Mouse (Mus musculus): ENCODE measurements around the gene 2900026A02Rik.
"Not testable (repeated sequence)": the region's sequence is repeated elsewhere in the genome, so short reads cannot be mapped to it uniquely, and the experiment has no call there.

2900026A02Rik gene

DNA sequence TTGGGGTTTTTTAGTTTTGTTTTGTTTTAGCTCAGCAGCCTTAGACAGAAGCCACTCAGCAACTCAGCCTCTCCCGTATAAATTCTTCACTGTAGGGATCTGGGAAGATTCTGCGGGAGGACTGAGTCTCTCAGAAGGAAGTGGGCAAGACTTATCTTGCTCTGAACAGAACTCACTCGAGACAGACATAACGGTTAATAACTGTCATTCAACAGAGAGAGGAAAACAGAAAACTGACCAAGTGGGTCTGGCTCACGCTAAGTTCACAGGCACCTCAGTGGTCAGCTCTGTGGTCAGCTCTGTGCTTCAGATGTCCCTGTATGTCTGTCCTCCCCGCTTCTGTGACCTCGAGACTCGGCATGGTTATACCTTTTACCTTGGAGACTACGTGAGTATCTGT, 101.7 kb downstream of the 2900026A02Rik start:
- no peak for DNase-seq

DNA sequence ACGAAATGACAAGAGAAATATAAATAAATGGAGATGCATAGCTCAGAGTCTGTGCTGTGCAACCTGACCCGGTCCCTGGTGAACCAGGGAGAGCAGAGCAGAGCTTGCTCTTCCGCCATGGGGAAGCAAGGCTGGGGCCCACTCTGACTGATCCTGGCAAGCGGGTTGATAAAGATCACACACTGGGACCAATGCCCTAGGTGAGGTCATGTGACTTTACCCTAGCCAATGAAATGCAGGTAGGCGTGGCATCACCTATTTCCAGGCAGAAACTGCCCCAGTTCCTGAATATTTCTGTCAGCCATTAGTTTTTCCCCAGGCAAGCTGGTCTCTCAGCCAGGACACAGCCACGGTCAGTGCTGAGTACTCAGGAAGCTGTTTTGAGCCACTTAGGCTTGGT, 102.3 kb downstream of the 2900026A02Rik start:
- DNase-seq, result no peak

DNA sequence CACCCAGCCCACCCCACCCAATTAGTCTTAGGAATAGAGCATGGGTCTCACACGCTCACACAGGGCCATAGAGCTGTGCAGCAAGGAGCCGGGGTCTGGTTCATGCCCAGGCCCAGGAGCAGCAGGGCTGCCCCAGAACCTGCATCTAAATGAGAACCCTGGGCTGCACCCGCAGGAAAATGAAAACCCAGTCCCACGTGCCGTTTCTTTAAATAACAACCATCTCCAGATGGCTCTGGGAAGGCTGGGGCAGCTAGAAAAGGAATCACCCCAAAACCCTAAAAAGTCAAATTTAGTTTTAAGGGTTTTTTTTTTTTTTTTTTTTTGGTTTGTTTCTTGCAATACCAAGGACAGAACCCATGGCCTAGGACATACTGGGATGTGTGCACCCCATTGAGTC, 103.7 kb downstream of the 2900026A02Rik start:
- no peak for DNase-seq

DNA sequence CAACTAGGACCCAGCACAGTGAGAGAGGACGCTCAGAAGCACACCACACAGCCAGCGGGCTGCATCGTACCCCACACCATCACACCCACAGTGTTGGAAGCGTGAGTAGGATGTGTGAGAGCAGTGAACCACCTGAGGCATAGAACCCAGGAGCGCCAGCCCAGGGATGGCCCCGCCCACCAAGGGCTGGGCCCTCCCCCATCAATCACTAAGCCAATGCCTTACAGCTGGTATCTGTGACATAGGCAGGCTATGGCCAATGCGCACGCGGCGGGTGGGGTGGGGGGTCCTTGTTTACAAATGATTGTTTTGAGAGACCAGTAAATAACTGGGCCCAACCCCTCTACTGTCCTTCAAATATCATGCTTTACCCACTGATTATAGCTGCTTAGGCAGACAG, 105.1 kb downstream of the 2900026A02Rik start:
- DNase-seq, result no peak

DNA sequence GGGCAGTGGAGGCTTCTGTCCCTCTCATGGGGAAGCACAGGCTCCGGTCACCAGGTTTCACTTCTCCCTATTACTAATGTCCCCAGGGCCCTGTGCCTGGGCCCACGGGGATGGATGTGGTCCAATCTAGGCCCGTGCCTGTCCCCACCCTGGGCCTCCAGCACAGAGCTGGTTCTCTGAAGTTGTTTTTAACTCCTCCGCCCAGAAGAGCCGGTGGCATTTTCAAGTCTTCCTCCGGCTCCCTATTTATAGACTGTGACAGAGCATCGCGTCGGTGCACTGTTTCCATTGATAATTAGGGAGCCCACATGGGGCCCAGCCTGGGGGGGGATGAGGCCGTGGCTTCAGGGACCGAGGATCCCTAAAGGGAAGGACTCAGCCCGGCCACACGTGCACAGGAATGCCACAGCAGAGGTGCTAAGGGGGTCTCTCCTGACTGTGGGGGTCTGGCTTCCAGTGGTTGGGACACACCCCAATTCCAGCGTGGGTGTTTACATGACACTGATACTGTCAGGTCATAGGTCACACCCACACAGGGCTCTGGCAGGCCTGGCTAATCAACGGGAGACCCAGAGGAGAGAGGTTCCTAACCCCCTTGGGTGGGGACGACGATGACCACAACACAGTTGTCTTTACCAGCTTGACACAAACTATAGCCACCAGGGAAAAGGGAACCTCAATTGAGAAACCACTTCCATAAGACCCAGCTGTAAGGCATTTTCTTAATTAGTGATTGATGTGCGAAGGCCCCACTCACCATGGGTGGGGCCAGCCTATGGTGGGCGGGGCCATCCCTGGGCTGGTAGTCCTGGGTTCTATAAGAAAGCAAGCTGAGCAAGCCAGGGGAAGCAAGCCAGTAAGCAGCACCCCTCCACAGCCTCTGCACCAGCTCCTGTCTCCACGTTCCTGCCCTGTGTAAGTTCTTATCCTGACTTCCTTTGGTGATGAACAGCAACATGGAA, 106.5 kb downstream of the 2900026A02Rik start:
- DNase-seq, result no peak

DNA sequence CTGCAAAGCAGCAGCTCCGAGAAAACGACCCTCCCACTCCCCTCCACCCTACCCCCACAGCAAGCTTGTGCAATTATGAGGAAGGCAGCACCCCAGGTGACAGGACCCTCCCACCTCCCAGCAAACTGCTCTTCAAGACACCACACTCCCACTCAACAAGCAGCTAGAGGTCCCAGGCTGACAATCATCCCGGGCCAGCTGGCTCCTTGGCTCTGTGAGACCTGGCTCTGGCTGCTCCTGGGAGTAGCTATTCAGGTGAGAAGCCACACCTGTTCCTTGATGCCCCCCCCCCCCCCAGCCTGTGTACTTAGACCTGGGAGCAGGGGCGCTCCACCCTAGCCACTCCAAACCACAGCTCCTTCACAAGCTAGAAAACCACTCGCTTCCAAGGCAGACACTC, 107.9 kb downstream of the 2900026A02Rik start:
- DNase-seq, result no peak

DNA sequence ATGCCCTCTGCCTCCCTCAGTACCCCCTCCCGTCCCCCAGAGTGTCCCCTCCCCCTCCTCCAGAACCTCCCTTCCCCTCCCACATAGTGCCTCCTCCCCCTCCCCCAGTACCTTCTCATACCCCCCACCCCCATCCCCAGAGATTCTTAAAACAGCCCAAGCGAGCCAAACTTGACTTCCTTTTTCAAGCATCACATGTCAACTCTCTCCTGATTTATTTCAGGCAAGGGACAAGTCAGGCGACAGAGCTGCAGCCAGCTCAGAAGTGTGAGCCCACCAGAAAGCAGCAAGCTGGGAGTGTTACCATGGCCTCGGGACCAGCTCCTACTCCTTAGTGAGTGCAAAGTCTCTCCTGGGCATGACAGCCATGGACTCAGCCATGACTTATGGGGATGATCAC, 109.7 kb downstream of the 2900026A02Rik start:
- DNase-seq, result no peak

DNA sequence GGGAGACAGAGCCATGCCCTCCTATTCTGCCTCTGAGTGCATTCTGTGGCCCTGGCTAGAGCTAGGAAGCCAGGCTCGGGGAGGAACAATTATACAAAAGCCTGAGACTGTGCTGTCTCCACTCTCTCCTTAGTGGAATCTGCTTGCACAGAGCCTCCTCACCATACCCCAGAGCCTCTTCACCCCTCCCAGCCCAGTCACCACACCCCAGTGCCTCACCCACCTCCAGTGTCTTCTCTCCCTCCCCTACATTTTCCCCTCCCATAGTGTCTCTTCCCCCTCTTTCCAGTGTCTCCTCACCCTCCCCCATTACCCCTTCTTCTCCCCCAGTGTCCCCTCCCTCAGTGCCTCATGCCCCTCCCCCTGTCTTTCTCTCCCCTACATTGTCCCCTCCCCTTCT, 110.1 kb downstream of the 2900026A02Rik start:
- no peak for DNase-seq

DNA sequence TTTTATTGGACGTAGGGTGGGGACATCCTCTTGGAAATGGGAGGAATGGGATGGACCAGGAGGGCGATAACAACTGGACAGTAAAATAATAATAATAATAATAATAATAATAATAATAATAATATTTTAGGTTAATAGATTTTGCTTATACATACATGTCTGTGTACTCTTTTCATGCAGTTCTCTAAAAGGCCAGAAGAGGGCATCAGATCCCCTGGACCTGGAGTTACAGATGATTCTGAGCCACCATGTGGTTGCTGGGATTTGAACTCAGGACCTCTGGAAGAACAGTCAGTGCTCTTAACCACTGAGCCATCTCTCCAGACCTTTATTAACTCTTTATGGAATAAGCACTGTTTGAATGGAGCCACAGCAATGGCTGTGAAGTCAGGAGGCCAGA, 111.4 kb downstream of the 2900026A02Rik start:
- DNase-seq, result not testable (repeated sequence)

DNA sequence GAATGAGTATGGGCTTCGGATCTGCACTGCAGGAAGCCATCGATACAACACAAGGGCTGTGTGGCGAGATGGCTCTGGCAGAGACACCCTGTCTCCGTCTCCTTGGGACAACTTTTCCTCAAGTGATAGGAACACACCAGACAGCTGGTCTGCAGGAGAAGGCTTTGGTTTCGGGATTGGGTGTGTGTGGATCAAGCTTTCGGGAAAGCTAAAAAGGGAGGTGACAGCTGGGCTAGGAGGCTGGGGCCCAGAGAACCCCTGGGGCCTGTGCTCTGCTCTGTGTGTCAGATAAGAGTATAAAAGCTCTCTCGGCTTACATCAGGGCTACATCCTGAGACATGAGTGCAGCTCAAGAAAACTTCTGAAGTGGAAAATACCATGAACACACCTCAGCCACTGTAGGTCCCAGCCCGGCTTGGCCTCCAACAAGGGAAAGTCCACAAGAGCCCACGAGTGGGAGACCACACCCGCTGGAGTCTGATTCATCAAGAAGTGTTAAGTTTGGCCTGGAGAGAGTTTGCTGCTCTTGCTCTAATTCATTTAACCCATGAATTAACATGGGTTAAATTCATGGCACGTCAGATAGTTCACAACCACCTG, 112.8 kb downstream of the 2900026A02Rik start:
- DNase-seq, result no peak

DNA sequence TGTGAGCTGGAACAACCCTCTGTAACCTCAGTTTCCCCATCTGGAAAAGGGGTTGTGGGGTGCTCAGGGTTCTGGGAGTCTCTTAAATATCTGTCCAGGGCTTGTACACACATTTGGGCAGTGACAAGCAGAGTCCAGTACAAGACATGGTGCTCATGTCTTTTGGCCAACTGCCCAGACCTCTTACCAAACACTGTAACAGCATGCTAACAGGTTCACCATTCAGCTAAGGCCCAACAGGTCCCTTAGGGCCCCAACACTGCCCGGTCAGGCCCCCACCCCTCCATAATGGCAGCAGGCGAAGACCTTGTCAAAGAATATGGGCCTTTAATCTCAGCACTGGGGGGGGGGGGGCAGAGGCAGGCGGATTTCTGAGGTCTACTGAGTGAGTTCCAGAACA, 113.3 kb downstream of the 2900026A02Rik start:
- DNase-seq, result no peak

DNA sequence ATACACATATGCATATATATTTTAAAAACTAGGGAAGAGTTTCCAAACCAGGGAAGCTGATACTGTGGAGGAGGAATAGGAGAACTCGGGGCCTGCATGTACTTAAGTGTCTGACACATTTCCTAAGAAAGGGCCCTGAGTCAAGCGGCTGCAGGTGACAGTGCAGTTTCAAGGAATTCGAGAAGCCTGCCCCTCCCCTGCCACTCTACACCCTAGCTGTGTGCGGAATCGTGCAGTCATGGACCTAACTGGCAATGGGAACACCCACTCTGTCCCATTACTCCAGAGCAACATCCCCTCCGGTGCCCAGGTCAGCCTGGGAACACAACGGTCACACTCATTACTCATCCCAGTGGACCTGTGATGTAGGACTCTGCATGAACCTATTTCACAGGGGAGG, 114.4 kb downstream of the 2900026A02Rik start:
- no peak for DNase-seq

DNA sequence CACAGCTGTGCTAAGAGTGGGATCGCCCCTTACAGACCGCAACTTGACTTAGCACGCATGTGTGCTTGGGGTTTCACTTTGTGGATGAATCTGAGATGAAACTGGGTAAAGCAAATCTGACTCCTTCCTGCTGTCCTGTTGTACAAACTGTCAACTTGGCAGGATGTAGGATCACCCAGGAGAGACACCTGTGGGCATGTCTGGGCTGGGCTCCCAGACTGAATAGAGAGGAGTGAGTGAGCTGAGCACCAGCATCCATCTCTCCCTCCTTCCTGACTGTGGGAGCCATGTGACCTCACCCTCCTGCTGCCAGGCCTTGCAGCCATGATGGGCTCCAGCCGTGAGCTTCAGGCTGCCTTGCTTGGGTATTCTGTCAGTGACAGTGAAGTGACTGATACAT, 115.6 kb downstream of the 2900026A02Rik start:
- DNase-seq, result no peak

DNA sequence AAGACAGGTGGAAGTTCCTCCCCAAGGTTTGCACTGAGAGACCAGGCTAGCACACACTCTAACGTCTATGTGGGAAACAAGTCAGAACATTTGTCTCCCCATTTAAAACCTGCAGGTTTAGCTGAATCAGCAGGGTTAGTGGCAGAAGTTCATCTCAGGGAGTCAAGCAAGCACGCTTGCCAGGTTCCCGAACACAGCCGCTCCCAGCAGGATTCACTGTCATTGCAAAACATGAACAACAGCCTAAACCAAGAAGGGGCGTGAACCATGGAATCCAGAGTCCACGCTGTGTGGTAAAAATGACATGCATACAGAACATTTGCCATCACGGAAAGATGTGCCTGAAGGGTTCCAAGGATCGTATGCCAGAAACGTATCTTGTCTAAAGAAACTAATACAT, 116.0 kb downstream of the 2900026A02Rik start:
- DNase-seq, result no peak

DNA sequence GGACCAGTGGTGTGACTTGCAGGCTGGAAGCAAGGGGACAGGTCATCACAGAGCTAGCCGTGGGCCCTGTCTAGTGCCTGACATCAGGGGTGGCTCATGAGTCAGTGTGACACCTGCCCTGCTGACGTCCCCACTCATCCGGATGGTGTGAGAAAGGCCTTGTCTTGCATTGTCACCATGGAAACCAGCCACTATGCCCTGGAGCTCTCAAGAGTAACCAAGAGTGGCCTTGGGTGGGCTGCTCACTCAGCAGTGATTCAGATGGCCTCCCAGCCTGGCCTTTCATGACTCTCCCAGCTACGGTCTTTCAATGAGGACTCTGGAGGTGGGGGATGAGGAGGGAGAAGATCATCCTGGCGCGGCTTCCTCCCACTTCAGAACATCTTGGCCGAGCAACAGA, 118.6 kb downstream of the 2900026A02Rik start:
- DNase-seq, result no peak

DNA sequence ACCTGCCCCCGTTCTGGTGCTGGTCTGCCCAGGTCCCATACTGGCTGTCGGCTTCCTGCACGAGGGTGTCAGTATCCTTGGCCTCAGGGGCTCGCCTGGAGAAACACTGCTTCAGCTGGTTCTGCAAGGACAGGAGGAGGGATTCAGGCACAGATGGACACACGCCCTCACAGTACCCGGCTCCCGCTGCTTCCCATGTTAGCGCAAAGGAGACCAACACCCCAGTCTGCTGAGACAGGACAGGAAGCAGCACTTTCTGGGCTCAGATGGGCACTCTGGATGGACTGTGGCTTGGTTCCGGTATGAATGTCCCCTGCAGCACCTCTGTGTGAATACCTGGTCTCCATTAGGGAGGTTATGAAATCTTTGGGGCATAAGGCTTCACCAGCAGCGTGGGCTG, 119.6 kb downstream of the 2900026A02Rik start:
- no peak for DNase-seq

DNA sequence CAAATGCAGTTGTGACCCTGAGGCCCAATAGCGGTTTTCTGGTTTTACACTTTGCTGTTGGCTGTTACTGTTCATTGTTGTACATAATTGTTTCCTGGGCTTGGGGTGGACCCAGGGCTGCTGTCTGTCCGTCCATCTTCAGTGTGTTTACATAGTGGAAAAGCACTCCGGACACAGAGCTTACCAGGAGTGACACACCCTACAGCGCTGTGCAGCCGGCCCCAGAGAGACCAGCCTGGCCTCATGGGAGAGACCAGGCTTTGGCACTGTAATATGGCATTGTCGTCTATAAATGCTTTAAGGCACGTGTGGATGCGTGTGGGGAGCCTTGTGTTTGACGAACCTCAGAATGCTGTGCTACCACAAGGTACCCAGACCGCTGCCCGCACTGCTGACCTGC, 120.6 kb downstream of the 2900026A02Rik start:
- DNase-seq, result no peak

DNA sequence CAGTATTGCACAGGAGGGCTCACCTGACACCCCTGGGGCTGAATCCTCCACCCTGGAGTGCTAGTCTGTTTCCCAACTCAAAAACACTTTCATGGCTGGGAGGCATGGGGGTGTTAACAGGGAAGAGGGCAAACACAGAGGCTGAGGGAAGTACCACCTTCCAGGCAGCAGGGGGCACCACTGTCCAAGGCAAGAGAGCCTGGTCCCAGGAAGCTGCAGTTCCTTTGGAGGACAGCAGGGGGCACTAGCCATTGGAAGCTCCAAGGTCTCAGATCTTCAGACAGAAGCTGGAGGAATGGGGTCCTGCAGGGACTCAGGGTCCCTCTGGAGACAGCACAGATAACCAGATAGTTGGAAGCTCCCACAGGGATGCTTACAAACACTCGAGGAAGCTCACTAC, 121.5 kb downstream of the 2900026A02Rik start:
- peak; percentile 86 for DNase-seq

DNA sequence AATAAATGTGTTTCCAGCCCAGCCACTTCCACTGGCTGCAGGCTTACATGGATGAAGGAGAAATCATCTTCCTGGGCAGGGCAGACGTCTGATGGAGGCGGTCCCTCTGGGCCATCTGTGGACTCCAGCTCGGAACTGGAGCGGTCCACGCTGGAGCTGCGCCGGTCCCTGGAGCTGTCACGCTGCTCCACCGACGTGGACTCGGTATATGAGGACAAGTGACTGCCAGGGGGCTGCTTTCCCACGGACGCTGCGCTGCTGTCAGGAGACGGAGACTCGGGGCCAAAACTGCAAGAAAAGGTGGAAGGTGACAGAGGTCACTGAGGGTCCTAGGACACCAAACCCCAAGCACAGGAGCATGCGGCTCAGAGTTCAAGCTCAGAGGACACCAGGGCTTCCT, 123.5 kb downstream of the 2900026A02Rik start:
- no peak for DNase-seq

DNA sequence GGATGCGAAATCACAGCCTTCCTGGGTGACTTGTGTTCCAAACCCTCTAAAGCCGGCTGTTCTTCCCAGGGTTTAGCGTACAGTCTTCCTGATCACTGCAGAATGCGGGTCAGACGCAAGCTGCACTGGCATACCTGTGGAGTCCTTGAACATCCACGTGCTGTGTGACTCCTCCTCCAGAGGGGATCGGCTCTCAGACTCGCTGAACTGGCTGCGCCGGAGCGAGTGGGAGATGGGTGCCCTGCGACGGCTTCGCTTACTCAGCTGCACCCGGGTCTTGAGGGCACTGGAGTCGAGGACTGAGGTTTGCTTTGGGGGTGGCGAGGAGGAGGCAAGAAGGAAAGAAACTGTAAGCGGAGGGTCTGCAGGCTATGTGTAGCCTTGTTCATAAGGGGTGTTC, 125.6 kb downstream of the 2900026A02Rik start:
- no peak for DNase-seq

DNA sequence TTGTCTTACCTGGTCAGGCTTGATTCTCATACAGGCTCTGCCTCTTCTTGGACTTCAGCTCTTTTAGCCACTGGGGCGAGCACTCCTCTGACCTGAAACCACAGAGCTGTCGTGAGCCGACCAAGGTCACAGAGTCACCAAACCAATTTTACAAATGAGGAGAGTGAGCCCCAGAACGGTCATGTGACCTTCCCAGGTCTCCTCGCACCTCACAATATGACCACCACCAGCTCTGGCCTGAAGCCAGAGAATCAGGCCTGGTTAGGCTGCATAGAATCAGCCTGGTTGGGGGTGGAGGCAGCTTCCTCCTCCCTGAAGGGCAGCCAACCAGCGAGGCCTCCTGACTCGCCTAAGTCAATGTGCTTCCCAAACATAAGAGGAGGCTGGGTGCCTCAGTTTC, 128.6 kb downstream of the 2900026A02Rik start:
- no peak for DNase-seq

DNA sequence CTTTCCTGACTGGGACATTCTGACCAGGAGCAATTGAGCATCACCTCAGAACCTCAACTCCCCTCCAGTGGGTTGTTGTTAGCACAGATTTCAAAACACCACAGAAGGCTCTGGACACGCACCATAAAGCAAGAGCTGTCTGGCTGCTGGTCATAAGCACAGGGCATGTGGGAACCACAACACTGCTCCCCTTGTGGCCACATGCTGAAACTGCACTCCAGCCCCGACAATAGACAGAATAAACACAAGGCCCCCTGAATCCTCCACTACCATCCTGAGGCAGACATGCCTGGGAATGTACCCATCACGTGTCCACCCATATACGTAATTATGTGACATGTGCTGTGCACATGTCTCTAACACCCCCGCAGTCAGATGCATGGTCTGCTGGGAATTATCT, 129.9 kb downstream of the 2900026A02Rik start:
- DNase-seq, result peak; percentile 35

DNA sequence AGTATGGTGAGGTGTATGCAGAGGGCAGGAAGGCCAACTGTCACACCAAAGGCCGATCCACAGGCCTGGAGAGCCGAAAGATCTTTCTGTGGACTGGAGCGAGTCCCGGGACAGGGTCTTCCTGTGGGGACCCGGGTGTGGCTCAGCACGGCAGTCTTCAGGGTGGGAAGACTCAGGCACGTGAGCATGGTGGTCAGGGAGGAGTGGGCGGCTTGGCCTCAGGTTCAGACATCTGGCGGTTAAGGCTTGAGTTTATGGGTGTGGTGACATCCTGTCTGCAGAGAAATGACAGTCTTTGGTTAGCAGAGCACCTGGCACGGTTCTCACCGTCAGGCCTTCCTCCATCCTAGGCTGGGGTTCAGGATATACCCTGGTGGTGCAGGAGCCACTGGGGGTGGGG, 130.3 kb downstream of the 2900026A02Rik start:
- DNase-seq, result no peak

DNA sequence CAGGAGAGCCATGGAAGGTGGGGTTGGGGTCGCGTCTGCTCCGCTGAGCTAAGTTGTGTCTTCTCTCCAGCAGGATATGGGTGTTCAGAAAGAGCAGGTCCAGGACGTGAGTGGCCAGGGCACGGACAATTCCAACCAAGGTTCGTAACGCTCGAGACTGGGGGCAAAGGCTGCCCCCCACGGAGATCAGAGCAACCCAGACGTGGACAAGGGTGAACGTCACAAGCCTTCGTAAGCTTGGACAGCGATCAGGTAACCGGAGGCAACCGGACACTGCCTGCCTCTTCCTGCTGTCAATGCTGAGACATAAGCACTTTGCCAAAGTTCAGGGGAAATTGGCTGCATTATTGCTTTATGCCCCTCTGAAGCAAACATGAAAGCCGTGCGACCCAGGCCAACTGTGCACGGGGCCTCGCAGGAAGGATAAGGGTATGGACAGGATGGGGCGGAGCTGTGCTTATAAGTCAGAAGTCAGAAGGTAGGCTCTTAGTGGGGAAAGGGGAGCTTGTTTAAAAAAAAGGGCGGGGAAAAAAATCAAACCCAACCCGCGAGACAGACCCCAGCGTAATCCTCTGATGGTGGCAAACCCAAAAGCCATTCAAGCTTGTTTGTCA, 130.9 kb downstream of the 2900026A02Rik start:
- DNase-seq, result no peak
